Mouse (Mus musculus): ENCODE data around the gene Sh3gl2. TPM values are rescaled to one million over a fixed set of nuclear protein-coding genes. Genes with fewer than 3 reads are reported as not detected.

The Sh3gl2 gene
- polyA plus RNA-seq (2015; fragmentation: Nextera tagmentation; extraction: Ambion mirVana) = 9.7 and 12.0 TPM in 2 replicates

DNA sequence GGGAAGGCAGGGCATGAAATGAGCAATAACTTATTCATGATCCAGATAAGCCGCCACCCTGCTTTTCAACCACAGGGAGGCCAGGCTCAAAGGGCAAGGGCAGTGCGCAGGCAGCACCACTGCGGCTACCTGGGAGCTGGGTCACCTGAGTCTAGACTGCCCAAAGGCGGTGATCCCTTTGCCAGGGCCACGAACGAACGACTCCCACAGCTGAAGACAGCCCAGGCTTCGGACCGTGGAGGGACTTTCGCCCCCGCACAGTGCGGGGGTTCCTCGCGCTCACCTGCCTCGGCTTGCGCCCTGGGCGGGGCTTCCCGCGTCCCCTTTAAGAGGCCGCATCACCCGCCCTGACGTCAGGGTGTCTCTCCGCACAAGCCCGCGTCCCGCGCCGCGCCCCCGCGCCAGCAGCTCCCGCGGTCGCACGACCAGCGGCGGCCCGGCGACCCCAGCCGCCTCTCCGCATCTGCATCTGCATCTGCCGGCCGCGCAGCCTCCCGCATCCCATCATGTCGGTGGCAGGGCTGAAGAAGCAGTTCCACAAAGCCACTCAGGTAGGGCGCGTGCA lies at the start of gene Sh3gl2:
Gene Sh3gl2 (plus strand): TSS at position 56 of the 565 bp plus-strand sequence.
- under 1% methylated on average over 47 of the region's 48 CpGs for WGBS
- Histone ChIP-seq H3K9me3 (ENCODE audit: control insufficient read depth, low read length) (no peaks in the 10 kb centered on the region), H3K4me2 (replicated peaks; ENCODE audit: low read depth) (peak within 1 kb of the TSS; percentile 97), H3K36me3 (ENCODE audit: control insufficient read depth, insufficient read depth, low read length) (no peaks in the 10 kb centered on the region), H3K4me1 (replicated peaks; ENCODE audit: control insufficient read depth, insufficient read depth) (no peaks in the 10 kb centered on the region), H3K27me3 (ENCODE audit: control insufficient read depth, insufficient read depth, low read length) (no peaks in the 10 kb centered on the region; the same call in 1 of the 2 replicates), H3K9ac (ENCODE audit: low read length) (peak within 1 kb of the TSS; percentile 74), H3K27ac (replicated peaks) (peak within 1 kb of the TSS; percentile 77), H3K4me3 (ENCODE audit: low read depth, low read length) (peak within 1 kb of the TSS; percentile 77)
- peak; percentile 91 for ATAC-seq (ENCODE audit: low FRiP score, low TSS enrichment)
- TF ChIP-seq EP300 (optimal IDR thresholded peaks at IDR 0.05) = no peak
- peak; percentile 53 for TF ChIP-seq CTCF (IDR thresholded peaks at IDR 0.05; ENCODE audit: low read depth)
- peak; percentile 83 for DNase-seq (ENCODE audit: low spot score)

DNA sequence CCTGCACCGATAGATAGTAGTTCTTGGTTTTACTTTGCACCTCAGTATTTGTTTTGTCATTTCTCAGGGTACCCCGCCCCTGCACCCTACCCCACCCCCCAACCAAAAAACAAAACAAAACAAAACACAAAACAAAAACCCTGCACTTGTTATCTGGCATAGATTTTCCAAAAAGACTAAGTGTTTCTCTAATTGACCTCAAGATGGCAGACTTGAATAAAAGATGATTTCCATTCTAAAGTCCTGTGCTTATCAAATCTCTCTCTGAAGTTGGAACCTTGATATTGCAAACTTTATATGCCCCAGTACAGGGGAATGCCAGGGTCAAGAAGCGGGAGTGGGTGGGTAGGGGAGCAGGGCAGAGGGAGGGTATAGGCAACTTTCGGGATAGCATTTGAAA lies 43.8 kb upstream of the Sh3gl2 start:
- no peaks in the 10 kb centered on the region for H3K9me3 ChIP-seq (ENCODE audit: control insufficient read depth, low read length)
- ATAC-seq (ENCODE audit: low FRiP score, low TSS enrichment) (no peak), DNase-seq (ENCODE audit: low spot score) (no peak)
- H3K4me1 ChIP-seq (replicated peaks; ENCODE audit: control insufficient read depth, insufficient read depth) = no peaks in the 10 kb centered on the region
- TF ChIP-seq EP300 (optimal IDR thresholded peaks at IDR 0.05) = no peak
- TF ChIP-seq CTCF (IDR thresholded peaks at IDR 0.05; ENCODE audit: low read depth) = peak; percentile 63
- 51% methylated on average over 4 of the region's 4 CpGs for WGBS
- H3K4me2 ChIP-seq (replicated peaks; ENCODE audit: low read depth) = no peak overlapping the region
- H3K9ac ChIP-seq (ENCODE audit: low read length) = no peak overlapping the region
- no peaks in the 10 kb centered on the region for H3K27me3 ChIP-seq (ENCODE audit: control insufficient read depth, insufficient read depth, low read length)
- H3K36me3 ChIP-seq (ENCODE audit: control insufficient read depth, insufficient read depth, low read length) = no peaks in the 10 kb centered on the region
- H3K4me3 ChIP-seq (ENCODE audit: low read depth, low read length) = no peak overlapping the region
- no peak overlapping the region for H3K27ac ChIP-seq (replicated peaks)

DNA sequence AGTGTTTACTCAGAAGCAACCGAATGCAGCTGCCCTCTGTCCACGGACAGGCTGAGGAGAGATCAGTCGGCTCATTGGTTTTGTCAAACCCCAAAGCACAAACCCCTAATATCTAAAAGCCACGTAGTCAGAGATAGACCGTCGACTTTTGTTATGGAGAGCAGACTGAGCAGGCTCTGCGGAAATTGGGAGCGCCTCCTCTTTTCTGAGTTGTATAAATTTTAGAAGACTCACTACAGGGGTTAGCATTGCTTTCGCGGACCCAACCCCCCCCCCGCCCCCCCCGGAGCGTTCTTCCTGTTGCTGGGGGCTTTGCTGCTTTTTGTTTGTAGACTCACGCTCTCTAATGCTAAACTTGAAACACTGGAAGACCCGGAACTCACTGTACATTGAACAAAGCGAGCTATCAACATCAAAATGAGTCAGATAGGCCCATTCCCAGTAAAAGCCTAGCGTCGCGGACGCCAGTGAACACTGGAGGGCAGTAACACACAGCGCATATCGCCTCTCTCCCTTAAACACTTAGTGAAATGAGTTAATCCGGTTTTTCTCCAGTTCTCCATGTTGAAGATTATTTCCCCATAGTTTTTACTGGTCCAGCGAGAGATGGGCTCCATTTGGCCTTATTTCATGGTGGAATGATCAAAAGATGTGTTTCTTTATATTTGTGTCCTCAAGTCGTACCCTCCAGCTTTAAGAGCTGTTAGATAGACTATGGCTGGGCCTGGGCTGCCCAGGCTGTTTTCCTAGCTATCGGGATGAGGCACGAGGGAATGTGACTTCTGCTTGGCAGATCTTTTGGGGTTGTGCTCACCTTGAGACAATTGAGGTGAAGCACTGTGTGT lies 42.2 kb upstream of the Sh3gl2 start:
- H3K4me2 ChIP-seq (replicated peaks; ENCODE audit: low read depth) = 0 out of 2 replicates have a peak overlapping the region, but pooled peaks have one; percentile 31
- H3K4me1 ChIP-seq (replicated peaks; ENCODE audit: control insufficient read depth, insufficient read depth) = no peaks in the 10 kb centered on the region
- no peaks in the 10 kb centered on the region for H3K9me3 ChIP-seq (ENCODE audit: control insufficient read depth, low read length)
- peak; percentile 70 for DNase-seq (ENCODE audit: low spot score)
- H3K9ac ChIP-seq (ENCODE audit: low read length) = no peak overlapping the region
- TF ChIP-seq CTCF (IDR thresholded peaks at IDR 0.05; ENCODE audit: low read depth) (peak; percentile 94), EP300 (optimal IDR thresholded peaks at IDR 0.05) (no peak)
- no peak overlapping the region for H3K27ac ChIP-seq (replicated peaks)
- WGBS = 27% methylated on average over 27 of the region's 27 CpGs
- H3K4me3 ChIP-seq (ENCODE audit: low read depth, low read length) = no peak overlapping the region
- ATAC-seq (ENCODE audit: low FRiP score, low TSS enrichment) = peak; percentile 76
- no peaks in the 10 kb centered on the region for H3K36me3 ChIP-seq (ENCODE audit: control insufficient read depth, insufficient read depth, low read length)
- no peaks in the 10 kb centered on the region for H3K27me3 ChIP-seq (ENCODE audit: control insufficient read depth, insufficient read depth, low read length)

DNA sequence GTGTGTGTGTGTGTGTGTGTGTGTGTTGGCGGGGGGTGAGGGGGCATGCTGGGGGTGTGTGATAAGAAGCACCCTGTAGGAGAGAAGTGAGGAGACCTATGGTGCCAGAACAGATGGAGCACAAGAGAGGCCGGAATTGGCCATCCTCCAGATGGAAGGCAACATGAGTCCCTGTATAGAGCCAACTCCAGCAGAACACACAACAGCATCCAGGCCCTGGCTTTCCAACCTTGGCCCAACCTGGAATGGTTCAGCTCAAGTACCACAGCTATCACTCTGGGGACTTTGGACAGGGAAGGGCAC lies 41.7 kb upstream of the Sh3gl2 start:
- no peaks in the 10 kb centered on the region for H3K36me3 ChIP-seq (ENCODE audit: control insufficient read depth, insufficient read depth, low read length)
- no peaks in the 10 kb centered on the region for H3K4me1 ChIP-seq (replicated peaks; ENCODE audit: control insufficient read depth, insufficient read depth)
- no peak overlapping the region for H3K4me2 ChIP-seq (replicated peaks; ENCODE audit: low read depth)
- no peak overlapping the region for H3K27ac ChIP-seq (replicated peaks)
- H3K9ac ChIP-seq (ENCODE audit: low read length) = no peak overlapping the region
- ATAC-seq (ENCODE audit: low FRiP score, low TSS enrichment) (no peak), DNase-seq (ENCODE audit: low spot score) (no peak)
- H3K4me3 ChIP-seq (ENCODE audit: low read depth, low read length) = no peak overlapping the region
- H3K9me3 ChIP-seq (ENCODE audit: control insufficient read depth, low read length) = no peaks in the 10 kb centered on the region
- 82% methylated on average over 2 of the region's 2 CpGs for WGBS
- no peaks in the 10 kb centered on the region for H3K27me3 ChIP-seq (ENCODE audit: control insufficient read depth, insufficient read depth, low read length)
- TF ChIP-seq CTCF (IDR thresholded peaks at IDR 0.05; ENCODE audit: low read depth) (no peak), EP300 (optimal IDR thresholded peaks at IDR 0.05) (no peak)

DNA sequence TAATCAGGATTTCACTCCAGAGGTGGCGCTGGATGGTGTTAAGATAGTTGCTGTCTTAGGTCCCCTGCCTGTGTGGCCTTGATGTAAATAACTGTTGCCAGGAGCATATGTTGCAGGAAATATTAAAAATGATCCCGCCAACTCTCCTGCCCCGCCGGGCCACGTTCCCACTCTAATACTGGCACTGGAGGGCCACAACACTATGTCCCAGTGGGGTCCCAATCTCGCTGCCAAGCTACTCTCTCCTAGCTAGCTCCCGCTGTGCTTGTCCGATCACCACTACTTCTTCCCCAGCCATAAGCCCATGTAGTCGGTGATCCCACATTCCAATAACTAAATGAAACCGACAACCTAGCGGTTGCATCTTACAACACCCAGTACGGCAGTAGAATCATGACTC lies 36.9 kb upstream of the Sh3gl2 start:
- TF ChIP-seq CTCF (IDR thresholded peaks at IDR 0.05; ENCODE audit: low read depth) = no peak
- no peak for TF ChIP-seq EP300 (optimal IDR thresholded peaks at IDR 0.05)
- H3K36me3 ChIP-seq (ENCODE audit: control insufficient read depth, insufficient read depth, low read length) = no peaks in the 10 kb centered on the region
- no peak overlapping the region for H3K9ac ChIP-seq (ENCODE audit: low read length)
- no peak for ATAC-seq (ENCODE audit: low FRiP score, low TSS enrichment)
- no peaks in the 10 kb centered on the region for H3K27me3 ChIP-seq (ENCODE audit: control insufficient read depth, insufficient read depth, low read length)
- no peaks in the 10 kb centered on the region for H3K9me3 ChIP-seq (ENCODE audit: control insufficient read depth, low read length)
- DNase-seq (ENCODE audit: low spot score) = no peak
- no peak overlapping the region for H3K4me2 ChIP-seq (replicated peaks; ENCODE audit: low read depth)
- H3K4me1 ChIP-seq (replicated peaks; ENCODE audit: control insufficient read depth, insufficient read depth) = no peaks in the 10 kb centered on the region
- 95% methylated on average over 12 of the region's 12 CpGs for WGBS
- no peak overlapping the region for H3K4me3 ChIP-seq (ENCODE audit: low read depth, low read length)
- no peak overlapping the region for H3K27ac ChIP-seq (replicated peaks)

DNA sequence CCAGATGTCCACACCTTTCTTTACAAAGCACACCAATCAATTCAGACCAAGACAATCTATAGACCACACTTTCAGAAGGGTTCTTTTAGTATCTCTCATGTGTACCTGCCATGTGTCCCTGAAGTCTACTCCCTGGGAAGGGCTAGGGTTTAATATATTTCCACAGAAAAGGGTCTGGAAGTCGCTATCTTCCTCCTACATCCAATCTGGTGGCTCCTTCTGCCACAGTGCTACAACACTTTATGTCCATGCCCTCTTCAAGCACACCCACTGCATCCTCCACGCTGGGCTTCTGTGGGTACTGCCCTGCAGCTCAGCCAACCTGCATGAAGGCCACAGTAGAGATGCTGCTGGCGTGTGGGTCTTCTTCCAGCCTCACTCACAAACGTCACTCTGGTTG lies 29.5 kb upstream of the Sh3gl2 start:
- ATAC-seq (ENCODE audit: low FRiP score, low TSS enrichment) = no peak
- no peaks in the 10 kb centered on the region for H3K27me3 ChIP-seq (ENCODE audit: control insufficient read depth, insufficient read depth, low read length)
- 79% methylated on average over 4 of the region's 4 CpGs for WGBS
- no peak overlapping the region for H3K27ac ChIP-seq (replicated peaks)
- H3K36me3 ChIP-seq (ENCODE audit: control insufficient read depth, insufficient read depth, low read length) = no peaks in the 10 kb centered on the region
- no peaks in the 10 kb centered on the region for H3K9me3 ChIP-seq (ENCODE audit: control insufficient read depth, low read length)
- TF ChIP-seq EP300 (optimal IDR thresholded peaks at IDR 0.05) (no peak), CTCF (IDR thresholded peaks at IDR 0.05; ENCODE audit: low read depth) (no peak)
- no peak overlapping the region for H3K4me3 ChIP-seq (ENCODE audit: low read depth, low read length)
- H3K4me2 ChIP-seq (replicated peaks; ENCODE audit: low read depth) = no peak overlapping the region
- no peak for DNase-seq (ENCODE audit: low spot score)
- H3K4me1 ChIP-seq (replicated peaks; ENCODE audit: control insufficient read depth, insufficient read depth) = no peaks in the 10 kb centered on the region
- no peak overlapping the region for H3K9ac ChIP-seq (ENCODE audit: low read length)
